Mouse (Mus musculus) bone marrow, adult 2 months (tissue): Measurements from ENCODE around the gene Tnfrsf21. TPM values are rescaled to one million over a fixed set of nuclear protein-coding genes. Genes with fewer than 3 reads are reported as not detected.

Experiments
- H3K27ac ChIP-seq: fragments of 200-500 bp; 2 replicates; pipeline ENCODE4 v1.5.1; 2012; ENCODE audit warnings: low read depth, mild to moderate bottlenecking, control low read depth, inconsistent platforms, low read length; ENCODE audit not compliant: control insufficient read depth, poor library complexity, insufficient read depth
- H3K4me1 ChIP-seq: fragments of 200-500 bp; 2 replicates; pipeline ENCODE4 v1.6.1; 2011; ENCODE audit warnings: low read length; ENCODE audit not compliant: control insufficient read depth, insufficient read depth
- H3K4me3 ChIP-seq: fragments of 200-500 bp; replicated peaks from 2 replicates; pipeline ENCODE3; 2011; ENCODE audit warnings: mild to moderate bottlenecking, low read depth, low read length, control low read depth; ENCODE audit not compliant: control insufficient read depth
- CTCF ChIP-seq: fragments of 200-500 bp; IDR thresholded peaks from 2 replicates; pipeline ENCODE4 v1.5.1; 2011; ENCODE audit warnings: low read length, control low read depth; ENCODE audit not compliant: control insufficient read depth, insufficient read depth
- POLR2A ChIP-seq: fragments of 200-500 bp; IDR thresholded peaks from 2 replicates; pipeline ENCODE4 v1.6.1; 2011; ENCODE audit warnings: low read depth, mild to moderate bottlenecking, control low read depth, low read length, borderline replicate concordance; ENCODE audit not compliant: control insufficient read depth
- WGBS: fragments of 180-500 bp; shearing (Covaris S2); methylation state at CpG from one replicate; pipeline ENCODE4 v1.1.7; 2018; 5-methylcytosine and 5-hydroxymethylcytosine counted together
- polyA plus RNA-seq: library from polyadenylated mRNA; stranded (reverse); fragments of >200 nt; gene quantifications from 2 replicates; pipeline ENCODE4 v1.2.4, GENCODE M21; 2011; ENCODE audit warnings: low replicate concordance; ENCODE audit not compliant: missing spikeins, insufficient read depth, insufficient read length

The Tnfrsf21 gene
- polyA plus RNA-seq, 1 experiment: 18.6 TPM

- 83% methylated on average over 10 of the region's 10 CpGs for WGBS
- no peak overlapping the region for H3K27ac ChIP-seq
- no peak for TF ChIP-seq POLR2A
- TF ChIP-seq CTCF: no peak
- no peaks in the 10 kb centered on the region for H3K4me1 ChIP-seq
- H3K4me3 ChIP-seq: no peak overlapping the region
These were observed 100.4 kb downstream of the Tnfrsf21 start for GRCm38 (mm10) chr17:43116748-43117147.

GRCm38 (mm10) chr17:43119446-43119845 lies 103.1 kb downstream of the Tnfrsf21 start:
- no peak for TF ChIP-seq POLR2A
- TF ChIP-seq CTCF: no peak

GRCm38 (mm10) chr17:43121096-43121495 lies 104.7 kb downstream of the Tnfrsf21 start:
- H3K4me1 ChIP-seq: no peaks in the 10 kb centered on the region
- TF ChIP-seq POLR2A (no peak), CTCF (no peak)
- H3K4me3 ChIP-seq: no peak overlapping the region
- no peak overlapping the region for H3K27ac ChIP-seq
- 77% methylated on average over 2 of the region's 2 CpGs for WGBS

More at GRCm38 (mm10) chr17:43119446-43119845, 103.1 kb downstream of the Tnfrsf21 start:
- WGBS: 85% methylated on average over 12 of the region's 12 CpGs
- Histone ChIP-seq H3K4me3 (no peak overlapping the region), H3K27ac (no peak overlapping the region), H3K4me1 (no peaks in the 10 kb centered on the region)

GRCm38 (mm10) chr17:43128305-43128704 lies 112.0 kb downstream of the Tnfrsf21 start:
- Histone ChIP-seq H3K27ac (no peak overlapping the region), H3K4me1 (no peaks in the 10 kb centered on the region; the same call in 1 of the 2 replicates), H3K4me3 (no peak overlapping the region)
- TF ChIP-seq POLR2A (no peak), CTCF (no peak)
- WGBS: 30% methylated on average over 3 of the region's 3 CpGs

GRCm38 (mm10) chr17:43128908-43129533 lies 112.7 kb downstream of the Tnfrsf21 start:
- WGBS: 72% methylated on average over 7 of the region's 7 CpGs
- TF ChIP-seq POLR2A (no peak), CTCF (no peak)
- H3K4me1 ChIP-seq: no peaks in the 10 kb centered on the region; the same call in 1 of the 2 replicates
- H3K4me3 ChIP-seq: no peak overlapping the region
- no peak overlapping the region for H3K27ac ChIP-seq

- Histone ChIP-seq H3K4me1 (no peaks in the 10 kb centered on the region; the same call in 1 of the 2 replicates), H3K27ac (no peak overlapping the region), H3K4me3 (no peak overlapping the region)
- 75% methylated on average over 3 of the region's 3 CpGs for WGBS
- no peak for TF ChIP-seq CTCF
- TF ChIP-seq POLR2A: no peak
These were observed 113.9 kb downstream of the Tnfrsf21 start for GRCm38 (mm10) chr17:43130115-43130869.

GRCm38 (mm10) chr17:43130870-43131264 lies 114.5 kb downstream of the Tnfrsf21 start:
- no peak overlapping the region for H3K4me3 ChIP-seq
- TF ChIP-seq POLR2A: no peak
- TF ChIP-seq CTCF: no peak
- H3K27ac ChIP-seq: no peak overlapping the region
- no peaks in the 10 kb centered on the region; the same call in 1 of the 2 replicates for H3K4me1 ChIP-seq

- Histone ChIP-seq H3K27ac (no peak overlapping the region), H3K4me3 (no peak overlapping the region), H3K4me1 (peaks cover 4% of the 10 kb centered on the region; the same call in 1 of the 2 replicates)
- 87% methylated on average over 5 of the region's 5 CpGs for WGBS
- TF ChIP-seq POLR2A (no peak), CTCF (no peak)
These were observed 116.1 kb downstream of the Tnfrsf21 start for GRCm38 (mm10) chr17:43132477-43132876.
